ENCODE assay signal across 21 mouse cellular contexts in genomic region chr8:116403366-116403765, GRCm38 (mm10).
"Had no signal": no experiment of that assay in that cellular context is flagged by ENCODE, and none has a peak within 500 bp of the region (broad histone marks: within the 10 kb centered on the region; RNA-seq: fewer than 3 reads in every experiment).

No protein-coding gene starts in this region.

- H3K9me3 ChIP-seq: lung, embryonic 15.5 days; midbrain, embryonic 12.5 days; neural tube, embryonic 13.5 days; neural tube, embryonic 15.5 days had no signal

- ATAC-seq: lung, postnatal 0 days; midbrain, embryonic 16.5 days had no signal

- H3K36me3 ChIP-seq: lung, embryonic 15.5 days; midbrain, embryonic 12.5 days; neural tube, embryonic 13.5 days; neural tube, embryonic 15.5 days had no signal

- H3K4me3 ChIP-seq: lung, embryonic 15.5 days; megakaryocyte, embryonic 14.5 days; midbrain, embryonic 12.5 days; myocyte; neural tube, embryonic 13.5 days; neural tube, embryonic 15.5 days had no signal

- H3K9ac ChIP-seq: lung, embryonic 15.5 days; midbrain, embryonic 12.5 days; neural tube, embryonic 13.5 days; neural tube, embryonic 15.5 days had no signal

- H3K4me1 ChIP-seq: lung, embryonic 15.5 days; megakaryocyte, embryonic 14.5 days; midbrain, embryonic 12.5 days; neural tube, embryonic 13.5 days; neural tube, embryonic 15.5 days had no signal

- DNase-seq: lung, adult 2 months; lung, postnatal 14 days; lung, postnatal 36 days; midbrain, embryonic 14.5 days; retina, postnatal 1 day; right cerebral cortex, adult 18-20 months; right cerebral cortex, postnatal 25 days; right cerebral cortex, postnatal 4 days; spleen, adult 18-20 months; thymus, adult 18-20 months; thymus, postnatal 14 days; thymus, postnatal 36 days had no signal

- H3K4me2 ChIP-seq: lung, embryonic 15.5 days; midbrain, embryonic 12.5 days; neural tube, embryonic 13.5 days; neural tube, embryonic 15.5 days had no signal

- H3K27ac ChIP-seq: lung, embryonic 15.5 days; macrophage; midbrain, embryonic 12.5 days; neural tube, embryonic 13.5 days; neural tube, embryonic 15.5 days had no signal

- H3K27me3 ChIP-seq: lung, embryonic 15.5 days; megakaryocyte, embryonic 14.5 days; midbrain, embryonic 12.5 days; neural tube, embryonic 13.5 days; neural tube, embryonic 15.5 days had no signal
